Mouse (Mus musculus) c-Kit-positive CD71-negative TER-119-negative erythroid progenitor cells, embryonic 14.5 days (primary cell): ENCODE results near the gene Hist1h3d.
A peak's percentile ranks its signal among the peaks of the same experiment; 100 is the strongest.
"Not testable (repeated sequence)": the region's sequence is repeated elsewhere in the genome, so short reads cannot be mapped to it uniquely, and the experiment has no call there.

Source experiments
- DNase-seq: peaks from one replicate; pipeline ENCODE4 v3.0.0-alpha.2; 2013; ENCODE audit warnings: low read depth

The Hist1h3d gene

GRCm38 (mm10) chr13:23570261-23571021 is 5.1 kb upstream of the Hist1h3d start:
- DNase-seq = not testable (repeated sequence)

GRCm38 (mm10) chr13:23571022-23571503 is 4.5 kb upstream of the Hist1h3d start, which contains the start of the genes Hist1h2ae and Hist1h2bg:
TSS of gene Hist1h2ae (minus strand) at chr13:23571220.
TSS of gene Hist1h2bg (plus strand) at chr13:23571396.
- DNase-seq = peak; percentile 86

DNA sequence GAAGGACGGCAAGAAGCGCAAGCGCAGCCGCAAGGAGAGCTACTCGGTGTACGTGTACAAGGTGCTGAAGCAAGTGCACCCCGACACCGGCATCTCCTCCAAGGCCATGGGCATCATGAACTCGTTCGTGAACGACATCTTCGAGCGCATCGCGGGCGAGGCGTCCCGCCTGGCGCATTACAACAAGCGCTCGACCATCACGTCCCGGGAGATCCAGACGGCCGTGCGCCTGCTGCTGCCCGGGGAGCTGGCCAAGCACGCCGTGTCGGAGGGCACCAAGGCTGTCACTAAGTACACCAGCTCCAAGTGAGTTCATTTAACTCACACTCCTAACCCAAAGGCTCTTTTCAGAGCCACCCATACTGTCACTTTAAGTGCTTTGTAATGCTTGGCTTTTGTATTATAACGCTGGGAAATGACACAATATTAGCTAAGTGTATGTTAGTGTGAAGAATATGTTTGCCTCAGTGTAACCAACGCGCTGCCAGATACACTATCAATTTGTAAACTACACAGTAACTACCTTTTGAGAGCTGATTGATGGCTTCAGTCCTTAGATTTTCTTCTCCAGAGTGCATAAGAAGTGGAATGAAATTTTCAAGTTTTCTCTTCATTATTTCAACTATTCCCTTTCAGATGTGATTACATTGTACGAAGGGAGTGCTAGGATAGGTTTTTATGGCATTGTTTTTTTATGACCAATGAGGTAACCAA is 3.9 kb upstream of the Hist1h3d start:
- not testable (repeated sequence) for DNase-seq

DNA sequence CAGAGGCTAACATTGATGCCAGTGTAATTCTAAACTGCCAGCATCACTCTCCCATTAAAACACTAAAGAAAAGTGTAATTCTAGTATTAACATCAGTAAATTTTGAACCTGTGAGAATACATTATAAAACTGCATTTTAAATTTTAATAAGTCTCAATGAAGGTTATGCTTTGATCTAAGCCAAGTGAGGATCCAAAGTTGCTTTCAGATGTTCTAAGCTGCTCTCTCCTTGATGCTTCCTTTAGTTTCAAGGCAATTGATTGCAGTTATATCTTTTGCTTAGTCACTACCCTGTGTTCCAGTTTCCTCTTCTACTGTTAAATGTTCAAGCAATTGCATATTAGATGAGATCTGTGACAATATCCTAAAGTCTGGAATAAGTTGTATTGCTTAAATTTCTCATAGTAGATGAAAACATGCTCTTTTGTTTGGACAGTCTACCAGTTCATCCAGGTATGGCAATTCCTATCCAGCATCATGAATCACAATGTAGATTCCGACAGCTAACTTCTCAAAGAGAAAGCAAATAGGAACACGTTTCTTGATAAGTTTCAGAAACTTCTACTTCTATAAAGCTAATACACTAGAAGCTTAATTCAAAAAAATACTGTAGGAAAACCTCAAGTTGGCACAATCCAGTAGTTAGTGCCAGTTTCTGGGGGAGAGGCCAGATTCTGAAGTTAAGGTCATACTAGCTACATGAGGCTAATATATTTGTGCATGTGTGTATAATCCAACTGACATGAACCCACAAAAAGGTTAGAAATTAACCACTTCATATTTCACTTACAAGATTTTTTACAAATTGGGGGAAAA is 3.1 kb upstream of the Hist1h3d start:
- DNase-seq = no peak

DNA sequence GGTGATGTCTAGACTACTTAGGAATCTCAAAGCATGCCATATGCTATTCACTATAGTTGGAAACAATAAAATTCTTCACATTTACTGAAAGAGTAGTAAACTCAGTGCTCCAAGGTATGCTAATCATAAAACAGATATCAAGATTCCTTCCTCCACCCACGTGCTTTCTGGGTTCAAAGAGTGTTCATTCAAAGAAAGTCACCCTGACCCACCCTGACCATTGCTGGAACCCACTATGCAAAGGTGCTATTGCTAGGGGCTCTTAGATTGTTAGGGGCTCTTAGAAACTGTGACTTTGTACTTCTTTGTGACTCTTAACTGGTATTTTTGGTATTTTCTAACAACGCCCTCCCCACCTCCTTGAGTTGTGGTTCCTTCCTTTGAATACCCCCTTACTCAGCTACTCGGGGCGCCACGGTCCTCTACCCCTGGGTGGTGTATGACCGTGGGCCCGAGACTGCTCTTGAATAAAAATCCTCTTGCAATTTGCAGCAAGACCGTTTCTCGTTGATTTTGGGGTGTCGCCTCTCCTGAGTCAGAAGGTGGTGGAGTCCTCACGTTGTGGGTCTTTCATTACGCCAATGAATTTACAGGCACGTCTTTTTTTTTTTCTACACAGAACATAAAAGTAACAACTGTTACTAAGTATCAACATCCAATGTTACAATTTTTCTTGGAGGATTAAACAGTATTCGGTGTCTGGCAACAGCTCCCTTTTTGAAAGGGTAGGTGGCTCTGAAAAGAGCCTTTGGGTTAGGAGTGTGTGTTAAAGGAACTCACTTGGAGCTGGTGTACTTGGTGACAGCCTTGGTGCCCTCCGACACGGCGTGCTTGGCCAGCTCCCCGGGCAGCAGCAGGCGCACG is 2.3 kb upstream of the Hist1h3d start:
- DNase-seq = not testable (repeated sequence)

DNA sequence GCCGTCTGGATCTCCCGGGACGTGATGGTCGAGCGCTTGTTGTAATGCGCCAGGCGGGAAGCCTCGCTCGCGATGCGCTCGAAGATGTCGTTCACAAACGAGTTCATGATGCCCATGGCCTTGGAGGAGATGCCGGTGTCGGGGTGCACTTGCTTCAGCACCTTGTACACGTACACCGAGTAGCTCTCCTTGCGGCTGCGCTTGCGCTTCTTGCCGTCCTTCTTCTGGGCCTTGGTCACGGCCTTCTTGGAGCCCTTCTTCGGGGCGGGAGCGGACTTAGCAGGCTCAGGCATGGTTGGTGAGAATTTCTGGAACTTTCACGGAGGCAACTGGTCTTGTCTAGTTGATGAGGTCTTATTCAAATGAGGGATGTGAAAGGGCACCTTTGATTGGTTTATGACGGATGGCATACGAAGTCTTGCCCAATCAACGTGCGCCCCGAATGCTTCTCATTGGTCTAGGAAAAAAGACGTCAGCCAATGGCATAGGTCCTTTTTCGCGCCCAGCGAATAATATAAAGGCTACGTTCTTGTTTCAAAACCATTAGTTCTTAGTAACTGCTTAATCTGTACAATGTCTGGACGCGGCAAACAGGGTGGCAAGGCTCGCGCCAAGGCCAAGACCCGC is 1.6 kb upstream of the Hist1h3d start, which contains the start of the genes Hist1h2bf and Hist1h2ad:
TSS of gene Hist1h2bf (minus strand) at position 299 of the 627 bp plus-strand sequence.
TSS of gene Hist1h2ad (plus strand) at position 484 of the 627 bp plus-strand sequence.
- DNase-seq = peak; percentile 95

DNA sequence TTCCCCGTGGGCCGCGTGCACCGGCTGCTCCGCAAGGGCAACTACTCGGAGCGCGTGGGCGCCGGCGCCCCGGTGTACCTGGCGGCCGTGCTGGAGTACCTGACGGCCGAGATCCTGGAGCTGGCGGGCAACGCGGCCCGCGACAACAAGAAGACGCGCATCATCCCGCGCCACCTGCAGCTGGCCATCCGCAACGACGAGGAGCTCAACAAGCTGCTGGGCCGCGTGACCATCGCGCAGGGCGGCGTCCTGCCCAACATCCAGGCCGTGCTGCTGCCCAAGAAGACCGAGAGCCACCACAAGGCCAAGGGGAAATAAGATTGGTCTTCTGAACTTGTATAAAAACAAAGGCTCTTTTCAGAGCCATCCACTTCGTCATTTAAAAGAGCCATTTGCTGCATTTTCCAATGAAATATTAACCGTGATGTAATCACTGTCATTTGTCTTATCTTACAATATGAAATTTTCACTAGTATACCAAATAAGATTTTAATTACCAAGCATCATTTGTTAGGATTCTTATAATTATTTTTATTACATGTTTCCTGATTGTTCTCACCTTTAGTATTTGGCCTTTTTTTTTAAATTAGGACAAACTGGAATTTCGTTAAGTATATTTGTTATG is 905 bp upstream of the Hist1h3d start:
- not testable (repeated sequence) for DNase-seq

GRCm38 (mm10) chr13:23575864-23576313 is 326 bp downstream of the Hist1h3d start:
- DNase-seq = not testable (repeated sequence)

GRCm38 (mm10) chr13:23576351-23576881 is 853 bp downstream of the Hist1h3d start:
- DNase-seq = no peak

DNA sequence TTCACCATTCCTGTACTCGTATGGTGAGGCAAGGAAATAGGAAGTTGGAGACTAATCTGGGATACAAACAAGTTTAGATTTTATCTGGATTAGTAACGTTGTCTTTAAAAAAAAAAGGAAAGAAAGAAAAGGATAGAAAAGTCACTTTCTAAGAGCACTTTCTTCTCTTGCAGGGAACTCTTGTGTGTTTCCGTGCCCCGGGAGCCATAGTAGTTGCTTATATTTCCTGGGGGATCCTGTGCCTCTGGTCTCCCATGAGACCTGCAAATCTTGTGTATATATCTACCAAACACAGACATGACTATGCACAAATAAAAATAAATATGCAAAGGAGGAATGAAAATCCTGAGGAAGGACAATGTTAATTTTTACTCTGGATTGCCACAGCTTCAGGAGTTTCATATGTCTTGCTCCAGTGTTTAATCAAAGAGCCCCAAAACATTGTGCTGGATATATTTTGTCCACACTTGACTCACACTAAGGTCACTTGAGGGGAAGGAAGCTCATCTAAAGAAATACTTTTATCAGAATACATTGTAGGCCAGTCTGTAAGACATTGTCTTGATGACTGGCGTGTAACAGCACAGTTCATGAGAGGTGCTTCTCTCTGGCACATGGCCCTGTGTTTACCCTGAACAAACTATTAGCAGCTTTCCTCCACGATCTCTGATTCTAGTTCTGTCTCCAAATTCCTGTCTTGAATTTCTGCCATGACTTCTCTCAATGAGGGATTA is 1.5 kb downstream of the Hist1h3d start:
- DNase-seq = no peak

GRCm38 (mm10) chr13:23577835-23578234 is 2.3 kb downstream of the Hist1h3d start:
- no peak for DNase-seq

- peak; percentile 97 for DNase-seq
Measured at GRCm38 (mm10) chr13:23581408-23582218, 6.0 kb downstream of the Hist1h3d start, which contains the start of gene Hist1h4d. TSS of gene Hist1h4d (plus strand) at chr13:23581598.

- DNase-seq = no peak
Measured at GRCm38 (mm10) chr13:23582219-23583056, 6.9 kb downstream of the Hist1h3d start.

DNA sequence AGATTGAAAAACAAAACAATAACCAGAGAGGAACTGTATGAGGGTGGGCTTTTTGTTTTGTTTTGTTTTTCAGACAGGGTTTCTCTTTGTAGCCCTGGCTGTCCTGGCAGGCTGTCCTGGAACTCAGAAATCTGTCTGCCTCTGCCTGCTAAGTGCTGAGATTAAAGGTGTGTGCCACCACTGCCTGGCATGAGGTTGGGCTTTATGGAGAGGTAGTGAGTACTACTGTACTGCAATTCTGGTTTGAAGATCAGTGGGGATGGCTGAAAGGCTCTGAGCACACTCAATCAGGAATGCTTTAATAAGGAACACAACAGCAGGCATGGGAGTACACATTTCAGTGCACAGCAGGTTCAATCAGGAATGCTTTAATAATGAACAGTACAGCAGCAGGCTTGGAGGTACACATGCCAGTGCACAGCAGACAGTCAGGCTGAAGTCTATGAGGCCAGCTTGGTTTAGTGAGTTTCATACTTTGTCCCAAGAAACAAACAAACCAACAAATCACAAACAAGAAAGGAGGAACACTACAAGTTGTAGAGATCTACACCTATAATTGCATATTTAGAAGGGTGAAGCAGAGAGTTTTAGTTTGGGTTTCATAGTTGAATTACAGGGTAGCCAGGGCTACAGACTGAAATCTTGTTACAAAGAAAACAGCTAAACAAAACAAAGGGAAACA is 8.0 kb downstream of the Hist1h3d start:
- DNase-seq = no peak

- DNase-seq = no peak
Measured at GRCm38 (mm10) chr13:23584331-23584730, 8.8 kb downstream of the Hist1h3d start.

GRCm38 (mm10) chr13:23585029-23585441 is 9.5 kb downstream of the Hist1h3d start:
- DNase-seq = no peak
